ENCODE assay signal across 12 mouse cellular contexts in genomic region chr5:43088650-43089397, GRCm38 (mm10).
DNase-seq lines count a peak whose midpoint lies in the region; ATAC-seq and TF ChIP-seq lines count a peak whose summit lies in the region.
"Had no signal": no experiment of that assay in that cellular context is flagged by ENCODE, and none has a peak within 500 bp of the region (broad histone marks: within the 10 kb centered on the region; RNA-seq: fewer than 3 reads in every experiment).

No protein-coding gene starts in this region.

- peak overlapping the region; percentile 65 for H3K27ac ChIP-seq in heart, embryonic 15.5 days
- H3K27ac ChIP-seq in forebrain, embryonic 14.5 days (ENCODE audit: low read depth, low read length) = no peak overlapping the region
- H3K27ac ChIP-seq in hindbrain, postnatal 0 days = no peak overlapping the region
- H3K27ac ChIP-seq: liver, embryonic 14.5 days had no signal

- peaks cover 17% of the 10 kb centered on the region for H3K4me1 ChIP-seq in heart, embryonic 15.5 days (replicated peaks)
- peaks cover 8% of the 10 kb centered on the region; the same call in 1 of the 2 replicates for H3K4me1 ChIP-seq in forebrain, embryonic 14.5 days (ENCODE audit: control insufficient read depth, insufficient read depth, low read length)
- no peaks in the 10 kb centered on the region for H3K4me1 ChIP-seq in hindbrain, postnatal 0 days (ENCODE audit: insufficient read depth, low read length)

- no peak for TF ChIP-seq CTCF in hindbrain, postnatal 0 days (IDR thresholded peaks at IDR 0.05; ENCODE audit: low read depth)

- no peaks in the 10 kb centered on the region for H3K27me3 ChIP-seq in heart, embryonic 15.5 days
- H3K27me3 ChIP-seq in forebrain, embryonic 14.5 days (replicated peaks; ENCODE audit: control insufficient read depth, insufficient read depth, low read length) = 0 out of 2 replicates have a peak, but pooled peaks cover 4% of the 10 kb centered on the region
- H3K27me3 ChIP-seq in hindbrain, postnatal 0 days (ENCODE audit: insufficient read depth, low read length) = no peaks in the 10 kb centered on the region

- no peaks in the 10 kb centered on the region for H3K9me3 ChIP-seq in heart, embryonic 15.5 days (replicated peaks)
- no peaks in the 10 kb centered on the region for H3K9me3 ChIP-seq in forebrain, embryonic 14.5 days (replicated peaks; ENCODE audit: control insufficient read depth, low read length)
- H3K9me3 ChIP-seq in hindbrain, postnatal 0 days (ENCODE audit: low read length) = no peaks in the 10 kb centered on the region

- no peak overlapping the region for H3K4me3 ChIP-seq in heart, embryonic 15.5 days
- no peak overlapping the region for H3K4me3 ChIP-seq in forebrain, embryonic 14.5 days (ENCODE audit: low read depth, low read length)
- H3K4me3 ChIP-seq in hindbrain, postnatal 0 days (ENCODE audit: low read length) = no peak overlapping the region

- DNase-seq in heart, adult 11 months = no peak
- peak; percentile 60 for DNase-seq in forebrain, embryonic 14.5 days (ENCODE audit: low spot score)
- DNase-seq in hindbrain, postnatal 0 days (ENCODE audit: low spot score) = peak; percentile 38
- peak; percentile 60 for DNase-seq in retina, postnatal 1 day
- no peak for DNase-seq in gastrocnemius, postnatal 10 days
- DNase-seq: adrenal gland, postnatal 14 days; gastrocnemius, postnatal 36 days; kidney, adult 18-20 months; thymus, postnatal 36 days had no signal

- 68% methylated on average over 12 of the region's 12 CpGs for WGBS in heart, embryonic 15.5 days
- 15% methylated on average over 12 of the region's 12 CpGs for WGBS in forebrain, embryonic 14.5 days
- 42% methylated on average over 12 of the region's 12 CpGs for WGBS in hindbrain, postnatal 0 days

- H3K4me2 ChIP-seq in heart, embryonic 15.5 days = no peak overlapping the region
- no peak overlapping the region for H3K4me2 ChIP-seq in forebrain, embryonic 14.5 days (ENCODE audit: low read length)
- no peak overlapping the region for H3K4me2 ChIP-seq in hindbrain, postnatal 0 days (ENCODE audit: low read depth, low read length)

- ATAC-seq in heart, embryonic 15.5 days (replicated peaks; ENCODE audit: insufficient number of reproducible peaks, insufficient read depth, low FRiP score, low read depth) = no peak
- peak; percentile 50 for ATAC-seq in forebrain, embryonic 14.5 days
- ATAC-seq in hindbrain, postnatal 0 days = 0 out of 2 replicates have a peak, but pooled peaks have one; percentile 35
- ATAC-seq in megakaryocyte-erythroid progenitor cell, adult 5-6 weeks (replicated peaks; ENCODE audit: low FRiP score, low TSS enrichment, poor library complexity, severe bottlenecking) = no peak

- H3K9ac ChIP-seq in heart, embryonic 15.5 days = no peak overlapping the region
- H3K9ac ChIP-seq in forebrain, embryonic 14.5 days (ENCODE audit: low read length) = no peak overlapping the region; the same call in 1 of the 2 replicates
- H3K9ac ChIP-seq in hindbrain, postnatal 0 days (replicated peaks; ENCODE audit: low read length) = no peak overlapping the region
- H3K9ac ChIP-seq: liver, embryonic 14.5 days had no signal

- no peaks in the 10 kb centered on the region for H3K36me3 ChIP-seq in heart, embryonic 15.5 days
- H3K36me3 ChIP-seq in forebrain, embryonic 14.5 days (ENCODE audit: control insufficient read depth, insufficient read depth, low read length) = no peaks in the 10 kb centered on the region
- H3K36me3 ChIP-seq in hindbrain, postnatal 0 days (ENCODE audit: insufficient read depth, low read length) = no peaks in the 10 kb centered on the region

Comparison
In these comparisons a context has a peak if more than half of its experiments do, and no peak if none do; other contexts are left out.
1. ATAC-seq: peak in forebrain, embryonic 14.5 days (single experiment) and hindbrain, postnatal 0 days (single experiment); none in heart, embryonic 15.5 days (single experiment) and megakaryocyte-erythroid progenitor cell, adult 5-6 weeks (single experiment).
2. DNase-seq: peak in forebrain, embryonic 14.5 days (single experiment), hindbrain, postnatal 0 days (single experiment) and retina, postnatal 1 day (single experiment); none in heart, adult 11 months (single experiment) and gastrocnemius, postnatal 10 days (single experiment).